Mouse (Mus musculus): Measurements from ENCODE around the gene Pla2g4e.

Pla2g4e gene

DNA sequence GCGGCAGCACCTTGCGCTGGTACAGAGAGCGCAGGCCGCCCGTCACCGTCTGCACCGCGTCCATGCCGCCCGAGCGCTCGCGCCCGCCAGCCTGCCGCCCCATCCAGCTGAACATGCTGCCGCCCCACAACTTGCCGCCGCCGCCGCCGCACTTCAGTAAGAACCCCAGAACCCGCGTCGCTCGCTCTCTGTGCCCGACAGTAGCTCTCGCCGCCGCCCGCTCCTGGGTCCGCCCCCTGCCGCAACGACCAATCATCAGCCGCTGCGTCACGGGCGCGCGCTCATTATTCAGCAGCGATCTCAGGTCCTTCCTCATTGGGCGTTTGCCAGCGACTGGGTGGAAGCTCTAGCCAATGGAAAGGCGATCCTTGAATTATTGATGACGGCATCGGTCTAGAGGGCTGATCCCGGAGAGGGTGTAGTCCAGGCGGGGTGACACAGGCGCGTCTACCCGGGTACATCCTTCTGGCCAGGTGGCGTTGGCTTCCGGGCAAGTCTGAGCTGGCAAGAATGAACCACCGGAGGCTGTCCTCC, 90.7 kb downstream of the Pla2g4e start, which contains the start of gene Ehd4:
Gene Ehd4 (minus strand): TSS at position 246 of the 534 bp plus-strand sequence.
- DNase-seq (ENCODE audit: low spot score), result peak; percentile 97

- DNase-seq (ENCODE audit: low spot score), result no peak
Observed at GRCm38 (mm10) chr2:120153586-120154360, 91.4 kb downstream of the Pla2g4e start.

DNA sequence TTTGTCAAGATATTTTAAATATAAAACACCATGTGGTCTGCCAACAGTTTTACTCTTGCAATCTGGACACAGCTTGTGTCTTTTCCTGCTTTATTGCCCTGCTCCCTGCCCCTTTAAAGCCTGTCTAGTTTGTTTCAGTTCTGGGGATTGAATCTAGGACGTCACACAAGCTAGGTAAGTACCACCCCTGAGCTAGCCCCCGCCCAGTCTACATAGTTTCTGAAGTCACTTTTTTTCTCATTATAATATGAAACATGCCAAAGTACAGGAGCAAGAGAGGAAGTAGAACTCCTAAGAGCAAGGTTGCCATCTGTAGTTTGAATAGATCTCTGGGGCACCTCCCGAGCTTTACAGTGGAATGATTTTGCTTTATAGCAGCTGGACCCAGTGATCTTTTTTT, 94.6 kb downstream of the Pla2g4e start:
- no peak for DNase-seq (ENCODE audit: low spot score)

DNA sequence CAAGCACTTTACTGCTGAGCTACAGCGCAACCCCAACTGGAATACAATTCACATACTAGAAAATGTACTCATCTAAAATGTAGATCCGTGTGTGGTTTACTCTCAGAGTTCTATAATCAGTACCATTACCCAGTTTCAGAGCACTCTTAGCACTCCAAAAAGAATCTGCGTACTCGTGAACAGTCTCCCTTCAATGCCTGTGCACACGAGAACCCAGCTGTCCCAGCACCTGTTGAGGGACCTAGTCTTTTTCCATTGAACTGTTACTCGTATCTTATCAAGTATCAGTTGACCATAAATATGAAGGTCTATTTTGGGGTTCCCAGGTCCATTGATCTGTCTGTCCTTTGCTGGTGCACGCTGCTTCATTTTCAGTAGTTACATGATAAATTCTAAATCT, 95.5 kb downstream of the Pla2g4e start:
- no peak for DNase-seq (ENCODE audit: low spot score)

DNA sequence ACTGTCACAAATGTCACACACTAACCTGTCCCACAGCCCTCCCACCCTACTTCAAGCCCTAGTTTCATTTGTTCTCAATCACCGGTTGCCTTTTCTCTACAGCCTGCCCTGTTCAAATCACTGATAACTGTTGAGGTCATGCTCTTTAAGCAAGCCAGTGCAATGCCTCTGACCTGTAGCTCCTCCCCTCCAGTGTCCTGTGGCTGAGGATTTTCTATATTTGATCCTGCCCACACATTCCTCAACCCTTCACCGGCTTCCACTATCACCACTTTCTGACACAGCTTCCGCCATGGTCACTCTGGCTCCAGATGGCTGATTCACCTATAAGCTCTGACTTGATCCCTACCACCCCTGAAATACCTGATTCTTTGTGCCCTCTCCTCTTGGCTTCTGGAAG, 97.1 kb downstream of the Pla2g4e start:
- no peak for DNase-seq (ENCODE audit: low spot score)

- no peak for DNase-seq (ENCODE audit: low spot score)
Observed at GRCm38 (mm10) chr2:120147364-120147763, 97.8 kb downstream of the Pla2g4e start.

GRCm38 (mm10) chr2:120146543-120146942, 98.6 kb downstream of the Pla2g4e start:
- no peak for DNase-seq (ENCODE audit: low spot score)

GRCm38 (mm10) chr2:120144390-120144789, 100.7 kb downstream of the Pla2g4e start:
- no peak for DNase-seq (ENCODE audit: low spot score)

GRCm38 (mm10) chr2:120142336-120142735, 102.8 kb downstream of the Pla2g4e start:
- no peak for DNase-seq (ENCODE audit: low spot score)

- no peak for DNase-seq (ENCODE audit: low spot score)
Observed at GRCm38 (mm10) chr2:120141671-120142070, 103.5 kb downstream of the Pla2g4e start.

DNA sequence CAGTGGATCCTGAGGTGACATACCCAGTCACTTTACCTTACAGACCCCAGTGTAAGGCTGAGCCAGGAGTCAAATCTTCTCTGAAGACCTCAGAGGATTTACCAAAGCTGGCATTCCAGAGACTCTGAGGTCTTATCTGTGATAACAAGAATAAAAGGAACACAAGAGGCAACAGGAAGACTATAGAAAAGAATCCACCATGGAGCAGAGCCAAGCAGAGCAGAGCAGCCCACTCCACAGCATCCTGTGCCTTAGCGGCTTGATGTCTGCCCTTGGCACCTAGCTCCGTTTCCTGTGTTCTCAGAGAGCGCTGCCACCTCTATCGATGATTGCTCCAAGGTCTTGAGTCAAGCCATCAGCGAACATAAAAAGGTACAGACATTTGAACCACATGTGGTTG, 104.8 kb downstream of the Pla2g4e start:
- no peak for DNase-seq (ENCODE audit: low spot score)

DNA sequence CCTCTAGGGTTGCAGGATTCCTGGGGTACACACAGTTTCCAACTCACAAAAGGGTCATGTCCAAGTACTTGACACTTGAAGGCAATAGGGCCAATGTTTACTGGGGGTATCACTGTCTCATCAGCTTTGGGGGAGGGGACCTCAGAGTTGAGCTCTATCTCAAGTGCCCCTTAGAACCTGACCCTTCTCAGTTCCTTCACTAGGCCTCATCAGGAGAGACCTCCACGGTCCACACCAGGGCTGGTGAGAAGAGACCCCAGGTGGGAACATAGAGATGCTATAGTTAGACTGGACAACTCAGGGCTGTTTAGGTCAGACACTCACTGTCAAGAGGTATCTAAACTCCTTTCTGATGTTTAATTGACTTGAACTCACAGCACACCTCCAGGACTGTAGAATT, 106.0 kb downstream of the Pla2g4e start:
- DNase-seq (ENCODE audit: low spot score), result no peak

- DNase-seq (ENCODE audit: low spot score), result no peak
Observed at GRCm38 (mm10) chr2:120137281-120137680, 107.9 kb downstream of the Pla2g4e start.

GRCm38 (mm10) chr2:120134453-120135075, 110.6 kb downstream of the Pla2g4e start:
- DNase-seq (ENCODE audit: low spot score), result no peak

GRCm38 (mm10) chr2:120131881-120132280, 113.3 kb downstream of the Pla2g4e start:
- no peak for DNase-seq (ENCODE audit: low spot score)

DNA sequence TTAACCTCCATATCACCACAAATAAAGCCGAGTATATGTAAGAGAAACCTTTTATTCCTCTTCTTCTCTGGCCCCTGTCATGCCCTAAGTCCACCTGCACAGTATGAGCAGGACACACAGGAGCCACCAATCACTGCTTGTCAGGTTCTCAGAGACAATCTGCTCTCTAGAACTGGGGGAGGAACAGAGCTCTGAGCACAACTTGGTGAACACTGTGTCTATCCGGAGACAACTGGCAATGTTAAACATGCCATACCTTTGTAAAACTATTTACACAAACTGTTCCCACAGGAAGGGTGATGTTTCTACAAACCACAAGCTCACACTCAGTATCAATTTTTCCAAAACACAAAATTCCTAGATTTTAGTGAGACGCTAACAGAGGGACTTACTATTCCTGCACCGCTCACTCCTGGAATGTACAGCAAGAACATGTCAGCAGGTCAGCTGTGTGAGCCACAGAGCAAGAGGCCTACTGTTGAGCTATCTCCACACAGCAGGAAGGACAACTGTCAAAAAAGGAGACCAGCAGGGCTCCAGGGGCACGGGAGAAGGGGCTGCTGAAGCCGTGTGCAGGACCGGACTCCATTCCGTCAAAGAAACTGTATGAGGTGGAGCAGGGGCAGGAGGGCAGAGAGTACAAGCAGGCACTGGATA, 115.8 kb downstream of the Pla2g4e start:
- no peak for DNase-seq (ENCODE audit: low spot score)

- DNase-seq (ENCODE audit: low spot score), result no peak
Observed at GRCm38 (mm10) chr2:120128611-120129051, 116.5 kb downstream of the Pla2g4e start.

- DNase-seq (ENCODE audit: low spot score), result no peak
Observed at GRCm38 (mm10) chr2:120128011-120128410, 117.1 kb downstream of the Pla2g4e start.

DNA sequence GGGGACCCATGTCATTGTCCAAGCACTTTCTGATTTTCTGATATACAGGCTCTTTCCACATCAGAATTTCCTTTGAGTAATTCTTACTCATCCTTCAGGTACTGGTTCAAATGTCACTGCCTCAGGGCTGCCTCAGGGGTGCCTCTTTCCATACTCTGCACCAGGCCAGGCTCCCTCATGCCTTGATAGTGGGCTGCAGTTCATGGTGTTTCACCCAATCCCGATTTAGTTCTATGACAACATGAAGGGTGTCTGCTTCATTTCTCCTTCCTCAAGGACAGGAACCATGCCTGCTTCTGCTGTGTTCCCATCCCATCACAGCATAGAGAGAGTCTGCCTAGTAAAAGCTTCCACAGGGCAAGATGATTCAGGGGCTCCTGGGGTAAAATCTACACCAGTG, 118.2 kb downstream of the Pla2g4e start:
- DNase-seq (ENCODE audit: low spot score), result no peak

DNA sequence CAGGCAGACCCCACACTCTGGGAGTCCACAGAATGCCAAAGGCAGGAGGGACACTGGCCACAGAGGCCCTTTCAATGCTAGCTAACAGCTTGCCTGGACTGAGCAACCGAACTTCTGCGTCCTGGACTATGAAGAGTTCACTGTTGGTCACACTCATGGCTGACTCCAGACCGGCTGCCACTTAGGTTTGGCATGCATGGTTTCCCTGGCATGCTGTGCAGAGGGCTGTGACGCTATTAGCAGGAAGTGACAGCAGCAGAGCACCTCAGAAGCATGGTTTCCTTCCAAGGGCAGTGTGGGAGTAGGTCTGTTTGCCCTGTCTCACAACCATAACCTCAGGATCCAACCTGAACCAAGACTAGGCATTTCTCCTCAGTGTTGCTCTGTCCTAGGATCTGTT, 118.7 kb downstream of the Pla2g4e start:
- DNase-seq (ENCODE audit: low spot score), result no peak

GRCm38 (mm10) chr2:120125461-120125860, 119.7 kb downstream of the Pla2g4e start:
- no peak for DNase-seq (ENCODE audit: low spot score)

DNA sequence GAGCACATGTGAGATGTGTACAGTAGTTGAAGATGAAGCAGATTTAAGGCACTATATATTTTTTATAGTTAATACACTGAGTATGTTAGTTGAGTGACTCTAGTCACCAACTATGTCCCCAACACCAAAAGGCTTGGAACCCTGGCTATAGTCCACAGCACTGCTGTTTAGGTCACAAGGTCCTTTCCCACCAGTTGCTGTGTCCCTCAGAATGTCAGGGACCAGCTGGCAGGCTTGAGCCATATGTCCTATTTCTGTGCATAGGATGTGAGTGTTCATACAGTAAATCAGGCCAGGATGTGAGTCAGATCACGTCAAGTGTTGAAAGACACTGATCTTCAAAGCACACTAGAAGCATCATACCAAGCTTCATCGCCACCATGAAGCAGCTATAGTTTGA, 120.2 kb downstream of the Pla2g4e start:
- DNase-seq (ENCODE audit: low spot score), result no peak

- DNase-seq (ENCODE audit: low spot score), result no peak
Observed at GRCm38 (mm10) chr2:120124096-120124495, 121.0 kb downstream of the Pla2g4e start.
